Mouse (Mus musculus): Measurements from ENCODE around the gene Ccdc121. TPM values are rescaled to one million over a fixed set of nuclear protein-coding genes. Genes with fewer than 3 reads are reported as not detected.
"Not testable (repeated sequence)": the region's sequence is repeated elsewhere in the genome, so short reads cannot be mapped to it uniquely, and the experiment has no call there.

Gene Ccdc121
- polyA plus RNA-seq, 1 experiment from 2014 or later: not detected

- H3K27ac ChIP-seq (ENCODE audit: low read length): no peak overlapping the region
- ATAC-seq: no peak
- H3K4me2 ChIP-seq (ENCODE audit: low read depth, low read length): no peak overlapping the region
- H3K36me3 ChIP-seq (ENCODE audit: control insufficient read depth, insufficient read depth, low read length): no peaks in the 10 kb centered on the region
- H3K9me3 ChIP-seq (ENCODE audit: control insufficient read depth, low read length): no peaks in the 10 kb centered on the region
- WGBS: 89% methylated on average over 9 of the region's 9 CpGs
- H3K9ac ChIP-seq (ENCODE audit: low read depth, low read length): no peak overlapping the region
- 0 out of 2 replicates have a peak, but pooled peaks cover 3% of the 10 kb centered on the region for H3K4me1 ChIP-seq (ENCODE audit: control insufficient read depth, insufficient read depth, low read length)
- no peaks in the 10 kb centered on the region for H3K27me3 ChIP-seq (replicated peaks; ENCODE audit: control insufficient read depth, insufficient read depth, low read length)
- no peak overlapping the region for H3K4me3 ChIP-seq (ENCODE audit: low read length)
These were observed 6.8 kb upstream of the Ccdc121 start for GRCm38 (mm10) chr1:181518046-181518445.

- H3K4me3 ChIP-seq (ENCODE audit: low read length): no peak overlapping the region
- no peaks in the 10 kb centered on the region for H3K9me3 ChIP-seq (ENCODE audit: control insufficient read depth, low read length)
- H3K27ac ChIP-seq (ENCODE audit: low read length): no peak overlapping the region
- H3K27me3 ChIP-seq (replicated peaks; ENCODE audit: control insufficient read depth, insufficient read depth, low read length): no peaks in the 10 kb centered on the region
- no peaks in the 10 kb centered on the region for H3K4me1 ChIP-seq (ENCODE audit: control insufficient read depth, insufficient read depth, low read length)
- no peak overlapping the region for H3K9ac ChIP-seq (ENCODE audit: low read depth, low read length)
- H3K4me2 ChIP-seq (ENCODE audit: low read depth, low read length): no peak overlapping the region
- H3K36me3 ChIP-seq (ENCODE audit: control insufficient read depth, insufficient read depth, low read length): no peaks in the 10 kb centered on the region
- 63% methylated on average over 15 of the region's 15 CpGs for WGBS
- 0 out of 2 replicates have a peak, but pooled peaks have one; percentile 62 for ATAC-seq
These were observed 1.3 kb upstream of the Ccdc121 start for GRCm38 (mm10) chr1:181512430-181513129.

- not testable (repeated sequence) for ATAC-seq; H3K4me1 ChIP-seq (ENCODE audit: control insufficient read depth, insufficient read depth, low read length); H3K27ac ChIP-seq (ENCODE audit: low read length); H3K27me3 ChIP-seq (replicated peaks; ENCODE audit: control insufficient read depth, insufficient read depth, low read length); H3K4me3 ChIP-seq (ENCODE audit: low read length); H3K9ac ChIP-seq (ENCODE audit: low read depth, low read length); H3K4me2 ChIP-seq (ENCODE audit: low read depth, low read length); H3K9me3 ChIP-seq (ENCODE audit: control insufficient read depth, low read length); H3K36me3 ChIP-seq (ENCODE audit: control insufficient read depth, insufficient read depth, low read length)
- 72% methylated on average over 11 of the region's 11 CpGs for WGBS
These were observed 396 bp downstream of the Ccdc121 start for GRCm38 (mm10) chr1:181510855-181511254.

- no peak for ATAC-seq
- 41% methylated on average over 8 of the region's 8 CpGs for WGBS
- no peak overlapping the region for H3K4me2 ChIP-seq (ENCODE audit: low read depth, low read length)
These were observed 5.9 kb downstream of the Ccdc121 start for GRCm38 (mm10) chr1:181505367-181505766.

GRCm38 (mm10) chr1:181503471-181503870, 7.8 kb downstream of the Ccdc121 start:
- H3K4me2 ChIP-seq (ENCODE audit: low read depth, low read length): no peak overlapping the region
- no peak overlapping the region for H3K4me3 ChIP-seq (ENCODE audit: low read length)
- no peak overlapping the region for H3K27ac ChIP-seq (ENCODE audit: low read length)
- no peak overlapping the region for H3K9ac ChIP-seq (ENCODE audit: low read depth, low read length)
- 91% methylated on average over 2 of the region's 2 CpGs for WGBS
- H3K36me3 ChIP-seq (ENCODE audit: control insufficient read depth, insufficient read depth, low read length): no peaks in the 10 kb centered on the region
- H3K9me3 ChIP-seq (ENCODE audit: control insufficient read depth, low read length): no peaks in the 10 kb centered on the region
- ATAC-seq: no peak
- no peaks in the 10 kb centered on the region for H3K4me1 ChIP-seq (ENCODE audit: control insufficient read depth, insufficient read depth, low read length)
- H3K27me3 ChIP-seq (replicated peaks; ENCODE audit: control insufficient read depth, insufficient read depth, low read length): no peaks in the 10 kb centered on the region

More at GRCm38 (mm10) chr1:181505367-181505766, 5.9 kb downstream of the Ccdc121 start:
- Histone ChIP-seq H3K4me1 (ENCODE audit: control insufficient read depth, insufficient read depth, low read length) (no peaks in the 10 kb centered on the region), H3K27ac (ENCODE audit: low read length) (no peak overlapping the region), H3K27me3 (replicated peaks; ENCODE audit: control insufficient read depth, insufficient read depth, low read length) (no peaks in the 10 kb centered on the region), H3K36me3 (ENCODE audit: control insufficient read depth, insufficient read depth, low read length) (no peaks in the 10 kb centered on the region), H3K4me3 (ENCODE audit: low read length) (no peak overlapping the region), H3K9me3 (ENCODE audit: control insufficient read depth, low read length) (no peaks in the 10 kb centered on the region), H3K9ac (ENCODE audit: low read depth, low read length) (no peak overlapping the region)

GRCm38 (mm10) chr1:181484696-181485095, 26.6 kb downstream of the Ccdc121 start:
- Histone ChIP-seq H3K4me3 (ENCODE audit: low read length) (no peak overlapping the region), H3K9ac (ENCODE audit: low read depth, low read length) (no peak overlapping the region), H3K9me3 (ENCODE audit: control insufficient read depth, low read length) (no peaks in the 10 kb centered on the region), H3K36me3 (ENCODE audit: control insufficient read depth, insufficient read depth, low read length) (no peaks in the 10 kb centered on the region), H3K4me1 (ENCODE audit: control insufficient read depth, insufficient read depth, low read length) (peaks cover 5% of the 10 kb centered on the region; the same call in 1 of the 2 replicates), H3K27ac (ENCODE audit: low read length) (no peak overlapping the region), H3K4me2 (ENCODE audit: low read depth, low read length) (no peak overlapping the region), H3K27me3 (replicated peaks; ENCODE audit: control insufficient read depth, insufficient read depth, low read length) (no peaks in the 10 kb centered on the region)
- WGBS: 78% methylated on average over 5 of the region's 5 CpGs
- ATAC-seq: no peak

GRCm38 (mm10) chr1:181476557-181476956, 34.7 kb downstream of the Ccdc121 start:
- no peaks in the 10 kb centered on the region for H3K4me1 ChIP-seq (ENCODE audit: control insufficient read depth, insufficient read depth, low read length)
- no peaks in the 10 kb centered on the region for H3K36me3 ChIP-seq (ENCODE audit: control insufficient read depth, insufficient read depth, low read length)
- ATAC-seq: no peak
- H3K4me2 ChIP-seq (ENCODE audit: low read depth, low read length): no peak overlapping the region
- H3K9me3 ChIP-seq (ENCODE audit: control insufficient read depth, low read length): peaks cover 2% of the 10 kb centered on the region
- H3K27me3 ChIP-seq (replicated peaks; ENCODE audit: control insufficient read depth, insufficient read depth, low read length): no peaks in the 10 kb centered on the region
- H3K9ac ChIP-seq (ENCODE audit: low read depth, low read length): no peak overlapping the region
- 53% methylated on average over 6 of the region's 6 CpGs for WGBS
- H3K4me3 ChIP-seq (ENCODE audit: low read length): no peak overlapping the region
- H3K27ac ChIP-seq (ENCODE audit: low read length): no peak overlapping the region

- no peak overlapping the region for H3K4me2 ChIP-seq (ENCODE audit: low read depth, low read length)
- H3K9me3 ChIP-seq (ENCODE audit: control insufficient read depth, low read length): peaks cover 6% of the 10 kb centered on the region
- H3K4me1 ChIP-seq (ENCODE audit: control insufficient read depth, insufficient read depth, low read length): no peaks in the 10 kb centered on the region
- H3K27ac ChIP-seq (ENCODE audit: low read length): no peak overlapping the region
- no peak overlapping the region for H3K9ac ChIP-seq (ENCODE audit: low read depth, low read length)
- no peak for ATAC-seq
- no peaks in the 10 kb centered on the region for H3K27me3 ChIP-seq (replicated peaks; ENCODE audit: control insufficient read depth, insufficient read depth, low read length)
- no peaks in the 10 kb centered on the region for H3K36me3 ChIP-seq (ENCODE audit: control insufficient read depth, insufficient read depth, low read length)
- WGBS: 60% methylated on average over 8 of the region's 8 CpGs
- no peak overlapping the region for H3K4me3 ChIP-seq (ENCODE audit: low read length)
These were observed 35.1 kb downstream of the Ccdc121 start for GRCm38 (mm10) chr1:181476141-181476540.

GRCm38 (mm10) chr1:181469415-181469814, 41.8 kb downstream of the Ccdc121 start:
- peaks cover 12% of the 10 kb centered on the region for H3K9me3 ChIP-seq (ENCODE audit: control insufficient read depth, low read length)

GRCm38 (mm10) chr1:181467321-181467670, 44.0 kb downstream of the Ccdc121 start:
- Histone ChIP-seq H3K36me3 (ENCODE audit: control insufficient read depth, insufficient read depth, low read length) (no peaks in the 10 kb centered on the region), H3K4me3 (ENCODE audit: low read length) (no peak overlapping the region), H3K9me3 (ENCODE audit: control insufficient read depth, low read length) (peaks cover 12% of the 10 kb centered on the region), H3K9ac (ENCODE audit: low read depth, low read length) (no peak overlapping the region), H3K4me2 (ENCODE audit: low read depth, low read length) (no peak overlapping the region), H3K4me1 (ENCODE audit: control insufficient read depth, insufficient read depth, low read length) (peaks cover 9% of the 10 kb centered on the region; the same call in 1 of the 2 replicates), H3K27ac (ENCODE audit: low read length) (no peak overlapping the region), H3K27me3 (replicated peaks; ENCODE audit: control insufficient read depth, insufficient read depth, low read length) (no peaks in the 10 kb centered on the region)
- ATAC-seq: no peak
- 89% methylated on average over 6 of the region's 6 CpGs for WGBS

More at GRCm38 (mm10) chr1:181469415-181469814, 41.8 kb downstream of the Ccdc121 start:
- peak; percentile 87 for ATAC-seq
- Histone ChIP-seq H3K4me1 (ENCODE audit: control insufficient read depth, insufficient read depth, low read length) (peaks cover 9% of the 10 kb centered on the region; the same call in 1 of the 2 replicates), H3K36me3 (ENCODE audit: control insufficient read depth, insufficient read depth, low read length) (no peaks in the 10 kb centered on the region), H3K4me2 (ENCODE audit: low read depth, low read length) (no peak overlapping the region), H3K27ac (ENCODE audit: low read length) (no peak overlapping the region), H3K27me3 (replicated peaks; ENCODE audit: control insufficient read depth, insufficient read depth, low read length) (no peaks in the 10 kb centered on the region), H3K9ac (ENCODE audit: low read depth, low read length) (no peak overlapping the region), H3K4me3 (ENCODE audit: low read length) (no peak overlapping the region)
- WGBS: 53% methylated on average over 8 of the region's 8 CpGs

Measured in intestine, embryonic 16.5 days (tissue).